10 mouse cellular contexts compared by ENCODE assay signal in genomic region chr15:9155325-9155724, GRCm38 (mm10). TPM values are rescaled to one million over a fixed set of nuclear protein-coding genes. Genes with fewer than 3 reads are reported as not detected.
DNase-seq lines count a peak whose midpoint lies in the region; ATAC-seq and TF ChIP-seq lines count a peak whose summit lies in the region.
"Had no signal": no experiment of that assay in that cellular context is flagged by ENCODE, and none has a peak within 500 bp of the region (broad histone marks: within the 10 kb centered on the region; RNA-seq: fewer than 3 reads in every experiment).

Gene Skp2 (minus strand): TSS chr15:9155425.

- peaks cover 12% of the 10 kb centered on the region for H3K36me3 ChIP-seq in heart, embryonic 16.5 days (ENCODE audit: control insufficient read depth, insufficient read depth)
- H3K36me3 ChIP-seq in heart, adult 2 months (ENCODE audit: control insufficient read depth, insufficient read depth, low read length), result peaks cover 2% of the 10 kb centered on the region; the same call in 1 of the 2 replicates
- H3K36me3 ChIP-seq in MEL (ENCODE audit: control insufficient read depth in 1 of 2, insufficient read depth in 2 of 2, low read length in 2 of 2), result peaks cover 0 to 18% of the 10 kb centered on the region in 2 experiments; a peak in 3 of 4 replicates
- peaks cover 17% of the 10 kb centered on the region for H3K36me3 ChIP-seq in forebrain, embryonic 16.5 days (ENCODE audit: control insufficient read depth, insufficient read depth)
- H3K36me3 ChIP-seq in macrophage (ENCODE audit: inconsistent target), result peaks cover 84% of the 10 kb centered on the region

- intact Hi-C loops in heart, adult 2 months (cut with DNase I), result no loop called here

- TF ChIP-seq POLR2A in heart, adult 2 months (IDR thresholded peaks at IDR 0.05; ENCODE audit: insufficient read depth, low read depth, low read length), result no peak
- TF ChIP-seq POLR2A in MEL (IDR thresholded peaks at IDR 0.05; ENCODE audit: control insufficient read depth in 1 of 2, insufficient read depth in 1 of 2, low read depth in 1 of 2, low read length in 2 of 2, poor library complexity in 1 of 2), result no peak

- no peaks in the 10 kb centered on the region for H3K79me2 ChIP-seq in heart, adult 2 months (replicated peaks; ENCODE audit: control insufficient read depth, insufficient read depth, low read length)
- no peaks in the 10 kb centered on the region for H3K79me2 ChIP-seq in MEL (ENCODE audit: control insufficient read depth, insufficient read depth, low read length, poor library complexity)
- H3K79me2 ChIP-seq in macrophage (ENCODE audit: inconsistent target), result no peaks in the 10 kb centered on the region

- no peak for DNase-seq in heart, adult 2 months
- DNase-seq in MEL (ENCODE audit: low read depth, low spot score), result no peak
- no peak for DNase-seq in layer of hippocampus, postnatal 14 days (ENCODE audit: low spot score in 2 of 2)
- no peak for DNase-seq in adrenal gland, postnatal 10 days
- DNase-seq: gastrocnemius, postnatal 10 days had no signal

- no peak for TF ChIP-seq CTCF in heart, adult 2 months (IDR thresholded peaks at IDR 0.05)
- TF ChIP-seq CTCF in MEL (IDR thresholded peaks at IDR 0.05 in 2 of 3, conservative IDR thresholded peaks at IDR 0.05 in 1 of 3; ENCODE audit: control insufficient read depth in 1 of 3, insufficient read depth in 1 of 3, low read depth in 2 of 3, low read length in 3 of 3, poor library complexity in 1 of 3, severe bottlenecking in 1 of 3), result no peak

- no peaks in the 10 kb centered on the region for H3K4me1 ChIP-seq in heart, embryonic 16.5 days (ENCODE audit: control insufficient read depth, insufficient read depth, low read length)
- no peaks in the 10 kb centered on the region for H3K4me1 ChIP-seq in heart, adult 2 months (ENCODE audit: control insufficient read depth, insufficient read depth, low read length)
- H3K4me1 ChIP-seq in MEL (ENCODE audit: control insufficient read depth in 1 of 2, insufficient read depth in 2 of 2, low read length in 2 of 2), result no peaks in the 10 kb centered on the region
- H3K4me1 ChIP-seq in forebrain, embryonic 16.5 days (replicated peaks; ENCODE audit: control insufficient read depth, insufficient read depth, low read length), result no peaks in the 10 kb centered on the region

- no peak within 1 kb of the TSS for H3K4me3 ChIP-seq in heart, embryonic 16.5 days (ENCODE audit: low read length)
- no peak within 1 kb of the TSS for H3K4me3 ChIP-seq in heart, adult 2 months
- H3K4me3 ChIP-seq in MEL (ENCODE audit: control insufficient read depth in 1 of 2, insufficient read depth in 1 of 2, low read depth in 2 of 2, low read length in 2 of 2) (no peak within 1 kb of the TSS), macrophage (ENCODE audit: inconsistent target) (no peak within 1 kb of the TSS)
- no peak within 1 kb of the TSS for H3K4me3 ChIP-seq in forebrain, embryonic 16.5 days (replicated peaks; ENCODE audit: low read length)

- no peak within 1 kb of the TSS for H3K4me2 ChIP-seq in heart, embryonic 16.5 days (ENCODE audit: low read depth, low read length)
- H3K4me2 ChIP-seq in forebrain, embryonic 16.5 days (ENCODE audit: low read length), result no peak within 1 kb of the TSS

- no peak within 1 kb of the TSS for H3K9ac ChIP-seq in heart, embryonic 16.5 days (ENCODE audit: low read length)
- no peak within 1 kb of the TSS for H3K9ac ChIP-seq in heart, adult 2 months (ENCODE audit: low read depth, low read length)
- no peak within 1 kb of the TSS for H3K9ac ChIP-seq in MEL (ENCODE audit: control insufficient read depth, low read depth, low read length, poor library complexity, severe bottlenecking)
- H3K9ac ChIP-seq in forebrain, embryonic 16.5 days (replicated peaks; ENCODE audit: low read depth, low read length), result no peak within 1 kb of the TSS
- H3K9ac ChIP-seq: liver, embryonic 14.5 days had no signal

- no peaks in the 10 kb centered on the region for H3K9me3 ChIP-seq in heart, embryonic 16.5 days (replicated peaks; ENCODE audit: control insufficient read depth, low read length)
- no peaks in the 10 kb centered on the region for H3K9me3 ChIP-seq in MEL (replicated peaks; ENCODE audit: insufficient read depth, low read length)
- no peaks in the 10 kb centered on the region for H3K9me3 ChIP-seq in forebrain, embryonic 16.5 days (ENCODE audit: control insufficient read depth, low read length)

- no peak for TF ChIP-seq RAD21 in MEL (IDR thresholded peaks at IDR 0.05; ENCODE audit: low read depth, low read length)

- H3K27ac ChIP-seq in heart, embryonic 16.5 days (ENCODE audit: low read length), result no peak within 1 kb of the TSS
- H3K27ac ChIP-seq in heart, adult 2 months, result no peak within 1 kb of the TSS
- no peak within 1 kb of the TSS for H3K27ac ChIP-seq in MEL (ENCODE audit: control insufficient read depth, low read depth, low read length)
- H3K27ac ChIP-seq in forebrain, embryonic 16.5 days (ENCODE audit: low read length), result no peak within 1 kb of the TSS
- no peak within 1 kb of the TSS for H3K27ac ChIP-seq in macrophage
- H3K27ac ChIP-seq: liver, embryonic 14.5 days had no signal

- no peaks in the 10 kb centered on the region for H3K27me3 ChIP-seq in heart, embryonic 16.5 days (ENCODE audit: control insufficient read depth, insufficient read depth, low read length)
- H3K27me3 ChIP-seq in heart, adult 2 months (ENCODE audit: control insufficient read depth, insufficient read depth, low read length), result no peaks in the 10 kb centered on the region
- no peaks in the 10 kb centered on the region for H3K27me3 ChIP-seq in MEL (ENCODE audit: control insufficient read depth in 1 of 2, insufficient read depth in 2 of 2, low read length in 2 of 2)
- no peaks in the 10 kb centered on the region for H3K27me3 ChIP-seq in forebrain, embryonic 16.5 days (replicated peaks; ENCODE audit: control insufficient read depth, insufficient read depth, low read length)

- no peak for ATAC-seq in heart, embryonic 16.5 days (replicated peaks; ENCODE audit: extremely low read depth, insufficient read depth, low FRiP score)
- ATAC-seq in forebrain, embryonic 16.5 days, result no peak
- no peak for ATAC-seq in CD4-positive, CD25-positive, alpha-beta regulatory T cell, adult 4 months

- TF ChIP-seq EP300 in heart, adult 2 months (IDR thresholded peaks at IDR 0.05; ENCODE audit: insufficient read depth, low read depth, low read length), result no peak
- TF ChIP-seq EP300 in MEL (IDR thresholded peaks at IDR 0.05; ENCODE audit: low read depth in 1 of 2, low read length in 2 of 2), result no peak

TF ChIP-seq in MEL, 35 proteins besides CTCF, POLR2A, EP300 and RAD21:
- TF ChIP-seq ZC3H11A (IDR thresholded peaks at IDR 0.05; ENCODE audit: low read depth, low read length), result no peak
- TF ChIP-seq CHD1 (IDR thresholded peaks at IDR 0.05; ENCODE audit: low read depth, low read length), result no peak
- no peak for TF ChIP-seq TCF12 (IDR thresholded peaks at IDR 0.05; ENCODE audit: low read depth, low read length)
- TF ChIP-seq JUND (IDR thresholded peaks at IDR 0.05; ENCODE audit: low read depth, low read length), result no peak
- no peak for TF ChIP-seq MAX (IDR thresholded peaks at IDR 0.05; ENCODE audit: low read length)
- no peak for TF ChIP-seq SMC3 (IDR thresholded peaks at IDR 0.05; ENCODE audit: low read depth, low read length)
- TF ChIP-seq TBP (IDR thresholded peaks at IDR 0.05; ENCODE audit: low read depth, low read length), result no peak
- TF ChIP-seq UBTF (IDR thresholded peaks at IDR 0.05; ENCODE audit: borderline replicate concordance, insufficient read depth, low read depth, low read length), result no peak
- TF ChIP-seq POLR2AphosphoS5 (IDR thresholded peaks at IDR 0.05; ENCODE audit: borderline replicate concordance, low read depth, low read length), result no peak
- no peak for TF ChIP-seq KAT2A (conservative IDR thresholded peaks at IDR 0.05; ENCODE audit: low read depth, low read length)
- TF ChIP-seq ETS1 (IDR thresholded peaks at IDR 0.05; ENCODE audit: low read depth, low read length), result no peak
- no peak for TF ChIP-seq MYB (IDR thresholded peaks at IDR 0.05; ENCODE audit: low read depth, low read length)

RNA-seq across cellular contexts. Expression of gene Skp2, which starts in this region (rescaled TPM):
- polyA plus RNA-seq in heart, embryonic 16.5 days (2015; fragmentation: Nextera tagmentation; extraction: Ambion mirVana), result 21.1 and 21.8 TPM in 2 replicates
- under 1 TPM; 0.50 to 0.73 TPM for total RNA-seq in heart, adult 2 months (2021)
- polyA plus RNA-seq in heart, adult 2 months (2012; rRNA removed), result 0.57 and 0.70 TPM in 2 replicates
- total RNA-seq in MEL (2012; rRNA removed), result 40.2 and 46.9 TPM in 2 replicates
- polyA plus RNA-seq in MEL (2012; ENCODE audit: insufficient read depth in 1 of 2, insufficient read length in 2 of 2, low read depth in 1 of 2, low replicate concordance in 2 of 2, missing spikeins in 1 of 2) (10 to 100 TPM in 1 of 2 experiments, not detected in 1; 61.4 TPM), macrophage (2018) (11.8 to 12.1 TPM (median 11.9 TPM) in 3 replicates)
- polyA plus RNA-seq in forebrain, embryonic 16.5 days (2015; fragmentation: Nextera tagmentation; extraction: Ambion mirVana), result 35.0 and 41.2 TPM in 2 replicates
- total RNA-seq in macrophage (2018; cell fraction: chromatin; rRNA removed), result 10 to 100 TPM in 17 of 26 experiments, 1 to 10 TPM in 9; 3.1 to 79.0 (median 15.4) TPM
- 10 to 100 TPM in 9 of 26 experiments, 1 to 10 TPM in 16, under 1 TPM in 1; 0.53 to 15.6 (median 8.8) TPM for total RNA-seq in macrophage (2018; cell fraction: cytosol; rRNA removed)
- total RNA-seq in macrophage (2018; cell fraction: nucleus; rRNA removed), result 10 to 100 TPM in 16 of 26 experiments, 1 to 10 TPM in 10; 2.5 to 68.6 (median 14.6) TPM
- 1 to 10 TPM; 4.9 to 5.7 TPM for total RNA-seq in layer of hippocampus, postnatal 14 days (2021)
- 1 to 10 TPM; 6.0 to 8.0 TPM for total RNA-seq in adrenal gland, postnatal 10 days (2021)
- 1 to 10 TPM; 4.4 to 7.8 TPM for polyA plus RNA-seq in CD4-positive, CD25-positive, alpha-beta regulatory T cell, adult 4 months (2017; shearing (Covaris generic))
